Comparison of ENCODE assay signal across 8 mouse cellular contexts in the genomic region with DNA sequence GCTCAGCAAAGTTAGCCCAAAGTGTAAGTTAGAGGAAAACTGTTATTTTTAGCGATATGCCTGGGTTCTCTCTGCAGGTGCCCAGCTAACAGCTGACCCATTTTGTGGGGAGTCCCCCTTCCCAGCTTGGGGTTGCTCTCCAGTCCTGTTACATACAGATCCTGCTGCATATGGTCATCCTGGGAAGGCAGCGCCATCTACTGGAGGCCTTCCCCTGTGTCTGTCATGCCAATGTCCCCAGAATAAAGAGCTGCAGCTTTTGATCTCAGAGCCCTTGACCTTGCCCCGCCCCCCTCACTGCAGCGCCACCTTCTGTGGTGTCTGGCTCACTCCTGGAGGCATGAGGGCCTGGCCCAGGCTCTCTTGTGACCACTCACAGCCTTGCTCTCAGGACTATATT. TPM values are rescaled to one million over a fixed set of nuclear protein-coding genes. Genes with fewer than 3 reads are reported as not detected.
DNase-seq lines count a peak whose midpoint lies in the region; ATAC-seq and TF ChIP-seq lines count a peak whose summit lies in the region.

No protein-coding gene starts in this region.

- H3K27me3 ChIP-seq in kidney, embryonic 14.5 days (ENCODE audit: control insufficient read depth, insufficient read depth, low read length): no peaks in the 10 kb centered on the region
- no peaks in the 10 kb centered on the region for H3K27me3 ChIP-seq in hindbrain, embryonic 15.5 days
- H3K27me3 ChIP-seq in stomach, postnatal 0 days (ENCODE audit: control insufficient read depth, insufficient read depth, low read length): no peaks in the 10 kb centered on the region

- peaks cover 46% of the 10 kb centered on the region for H3K36me3 ChIP-seq in kidney, embryonic 14.5 days (ENCODE audit: control insufficient read depth, insufficient read depth, low read length)
- H3K36me3 ChIP-seq in hindbrain, embryonic 15.5 days: no peaks in the 10 kb centered on the region
- H3K36me3 ChIP-seq in stomach, postnatal 0 days (ENCODE audit: control insufficient read depth, insufficient read depth, low read length): no peaks in the 10 kb centered on the region; the same call in 1 of the 2 replicates

- H3K4me3 ChIP-seq in kidney, embryonic 14.5 days (ENCODE audit: low read length): no peak overlapping the region
- no peak overlapping the region for H3K4me3 ChIP-seq in cortical plate, adult 2 months (ENCODE audit: insufficient read depth, low read length)
- no peak overlapping the region for H3K4me3 ChIP-seq in hindbrain, embryonic 15.5 days
- no peak overlapping the region for H3K4me3 ChIP-seq in left cerebral cortex, adult 2 months
- H3K4me3 ChIP-seq in stomach, postnatal 0 days (ENCODE audit: low read depth, low read length): no peak overlapping the region

- H3K4me1 ChIP-seq in kidney, embryonic 14.5 days (ENCODE audit: control insufficient read depth, insufficient read depth, low read length): no peaks in the 10 kb centered on the region
- no peaks in the 10 kb centered on the region for H3K4me1 ChIP-seq in cortical plate, adult 2 months (ENCODE audit: control insufficient read depth, insufficient read depth, low read length)
- no peaks in the 10 kb centered on the region for H3K4me1 ChIP-seq in hindbrain, embryonic 15.5 days (replicated peaks)
- no peaks in the 10 kb centered on the region for H3K4me1 ChIP-seq in stomach, postnatal 0 days (replicated peaks; ENCODE audit: control insufficient read depth, insufficient read depth)

- H3K9ac ChIP-seq in kidney, embryonic 14.5 days (ENCODE audit: low read depth, low read length): no peak overlapping the region
- H3K9ac ChIP-seq in hindbrain, embryonic 15.5 days: no peak overlapping the region
- no peak overlapping the region for H3K9ac ChIP-seq in stomach, postnatal 0 days (ENCODE audit: low read length)

- intact Hi-C loops in left cerebral cortex, adult 2 months (cut with DNase I): loop anchor here (1.0 kb wide), 1 partner anchor 235 kb away; no protein-coding TSS in a partner anchor

- WGBS in kidney, embryonic 14.5 days: 42% methylated on average over 4 of the region's 4 CpGs
- 59% methylated on average over 4 of the region's 4 CpGs for WGBS in hindbrain, embryonic 15.5 days
- 52% methylated on average over 4 of the region's 4 CpGs for WGBS in stomach, postnatal 0 days

- peak; percentile 62 for DNase-seq in kidney, adult 11 months
- peak; percentile 80 to 93 for DNase-seq in adrenal gland, adult (ENCODE audit: inconsistent age in 2 of 2, low spot score in 1 of 2)
- DNase-seq in left cerebral cortex, adult 2 months (ENCODE audit: extremely low spot score in 1 of 2, low spot score in 2 of 2): peak; percentile 41 to 63
- DNase-seq in mesoderm, embryonic 11.5 days (ENCODE audit: low read depth, low spot score): peak; percentile 76
- DNase-seq in stomach, postnatal 0 days (ENCODE audit: low spot score): peak; percentile 72

- ATAC-seq in kidney, embryonic 14.5 days (ENCODE audit: low FRiP score, low TSS enrichment): no peak
- 0 out of 2 replicates have a peak, but pooled peaks have one; percentile 32 for ATAC-seq in hindbrain, embryonic 15.5 days (ENCODE audit: low FRiP score, low read depth)
- ATAC-seq in stomach, postnatal 0 days (ENCODE audit: low FRiP score, low TSS enrichment): no peak

- TF ChIP-seq CTCF in cortical plate, adult 2 months (IDR thresholded peaks at IDR 0.05; ENCODE audit: extremely low read depth, insufficient read depth, low read length): peak; percentile 79
- TF ChIP-seq CTCF in left cerebral cortex, adult 2 months (IDR thresholded peaks at IDR 0.05): peak; percentile 72
- peak; percentile 88 for TF ChIP-seq CTCF in stomach, postnatal 0 days (IDR thresholded peaks at IDR 0.05; ENCODE audit: low read depth)

- no peak overlapping the region for H3K4me2 ChIP-seq in kidney, embryonic 14.5 days (replicated peaks; ENCODE audit: low read depth, low read length)
- no peak overlapping the region for H3K4me2 ChIP-seq in hindbrain, embryonic 15.5 days
- no peak overlapping the region for H3K4me2 ChIP-seq in stomach, postnatal 0 days (replicated peaks; ENCODE audit: low read depth)

- TF ChIP-seq EP300 in stomach, postnatal 0 days (optimal IDR thresholded peaks at IDR 0.05): no peak

- no peaks in the 10 kb centered on the region for H3K9me3 ChIP-seq in kidney, embryonic 14.5 days (ENCODE audit: control insufficient read depth, low read length)
- no peaks in the 10 kb centered on the region for H3K9me3 ChIP-seq in hindbrain, embryonic 15.5 days
- no peaks in the 10 kb centered on the region for H3K9me3 ChIP-seq in stomach, postnatal 0 days (ENCODE audit: control insufficient read depth, low read length)

- no peak for TF ChIP-seq POLR2A in cortical plate, adult 2 months (IDR thresholded peaks at IDR 0.05; ENCODE audit: extremely low read depth, insufficient read depth, low read length)

- H3K27ac ChIP-seq in kidney, embryonic 14.5 days (ENCODE audit: low read depth, low read length): no peak overlapping the region
- H3K27ac ChIP-seq in cortical plate, adult 2 months (ENCODE audit: insufficient read depth, low read length): no peak overlapping the region
- no peak overlapping the region for H3K27ac ChIP-seq in hindbrain, embryonic 15.5 days (replicated peaks)
- H3K27ac ChIP-seq in left cerebral cortex, adult 2 months: no peak overlapping the region
- H3K27ac ChIP-seq in stomach, postnatal 0 days (replicated peaks): no peak overlapping the region

RNA-seq across cellular contexts. Expression of gene Slc19a1, which starts 38.0 kb away (rescaled TPM):
- 34.1 and 40.9 TPM in 2 replicates for polyA plus RNA-seq in kidney, embryonic 14.5 days (2014; fragmentation: Nextera tagmentation; extraction: Ambion mirVana)
- polyA plus RNA-seq in cortical plate, adult 2 months (2012; rRNA removed): 37.2 and 37.9 TPM in 2 replicates
- 41.8 and 42.9 TPM in 2 replicates for polyA plus RNA-seq in hindbrain, embryonic 15.5 days (2015; fragmentation: Nextera tagmentation; extraction: Ambion mirVana)
- 10 to 100 TPM; 23.9 to 27.0 TPM for total RNA-seq in left cerebral cortex, adult 2 months (2021)
- 13.9 and 14.2 TPM in 2 replicates for polyA plus RNA-seq in stomach, postnatal 0 days (2015; fragmentation: Nextera tagmentation; extraction: Ambion mirVana)
